Mouse (Mus musculus) liver, adult 2 months (tissue): ENCODE data around the gene Cadm1.

Experiments used
- CTCF ChIP-seq: fragments of 200-500 bp; IDR thresholded peaks from 2 replicates; pipeline ENCODE4 v1.5.1; 2011; ENCODE audit warnings: low read depth, low read length, control low read depth
- POLR2A ChIP-seq: fragments of 200-500 bp; IDR thresholded peaks from 2 replicates; pipeline ENCODE4 v1.6.1; 2011; ENCODE audit warnings: low read length, control low read depth; ENCODE audit not compliant: insufficient read depth; ENCODE audit errors: extremely low read depth

DNA sequence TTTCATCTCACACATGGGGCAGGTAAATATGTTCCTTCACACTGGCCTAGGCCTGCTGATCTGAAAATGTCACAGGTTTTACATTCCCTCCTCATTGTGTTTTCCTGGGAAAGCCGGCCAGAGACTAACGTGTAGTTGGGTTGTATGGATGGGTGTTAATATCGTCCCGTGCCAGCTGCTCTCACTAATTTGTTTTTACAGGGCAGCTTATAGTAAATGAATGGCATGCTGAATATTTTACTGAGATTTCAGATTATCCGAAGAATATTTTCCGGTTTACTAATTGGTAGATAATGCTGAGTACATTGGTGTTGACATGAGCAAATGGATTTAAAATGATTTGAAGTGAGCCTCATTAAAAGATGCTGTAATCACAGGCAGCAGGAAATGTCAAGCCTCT, 37.9 kb downstream of the Cadm1 start:
- TF ChIP-seq POLR2A (no peak), CTCF (no peak)
